In the genomic region with DNA sequence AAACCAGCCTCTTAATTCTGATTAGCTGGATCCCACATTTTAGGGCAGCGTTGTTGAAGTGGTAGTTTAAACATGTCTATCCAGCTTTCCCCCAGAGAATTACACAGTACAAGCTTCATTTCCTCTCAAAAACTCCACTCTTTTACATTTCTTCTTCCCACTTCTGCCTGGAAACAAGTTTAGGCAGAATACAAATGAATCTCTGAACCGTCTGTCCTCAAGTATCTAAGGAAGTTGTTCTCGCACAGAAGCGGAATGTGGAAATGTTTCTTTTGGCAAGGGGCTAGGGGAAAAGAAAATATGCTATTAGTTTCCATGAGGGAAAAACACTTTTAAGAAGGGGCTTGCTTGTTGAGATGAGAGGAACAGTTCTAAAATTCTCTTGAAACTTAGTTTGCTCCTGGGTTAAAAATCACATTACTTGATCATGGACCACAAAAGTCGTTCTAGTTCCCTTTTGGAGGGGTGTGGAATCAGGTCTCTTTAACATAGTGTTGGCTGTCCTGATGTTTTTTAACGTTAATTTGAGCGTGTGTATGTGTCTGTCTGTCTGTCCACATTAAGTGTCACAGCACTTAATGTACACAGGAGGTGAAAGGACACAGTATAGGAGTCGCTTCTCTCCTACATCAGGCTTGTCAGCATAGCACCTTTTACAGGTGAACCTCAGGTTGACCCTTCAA, we compare ENCODE assay signal across 8 mouse cellular contexts. TPM values are rescaled to one million over a fixed set of nuclear protein-coding genes. Genes with fewer than 3 reads are reported as not detected.
DNase-seq lines count a peak whose midpoint lies in the region; ATAC-seq and TF ChIP-seq lines count a peak whose summit lies in the region.

No protein-coding gene starts in this region.

- H3K4me1 ChIP-seq in cerebellum, adult 2 months (ENCODE audit: control insufficient read depth, insufficient read depth, low read length), result no peaks in the 10 kb centered on the region; the same call in 1 of the 2 replicates
- no peaks in the 10 kb centered on the region for H3K4me1 ChIP-seq in cortical plate, adult 2 months (ENCODE audit: control insufficient read depth, insufficient read depth, low read length)
- peaks cover 8% of the 10 kb centered on the region; the same call in 1 of the 2 replicates for H3K4me1 ChIP-seq in hindbrain, embryonic 12.5 days

- peak overlapping the region; percentile 71 for H3K4me2 ChIP-seq in hindbrain, embryonic 12.5 days (replicated peaks)

- H3K27ac ChIP-seq in cerebellum, adult 2 months (ENCODE audit: insufficient read depth, low read length), result peak overlapping the region; percentile 83
- H3K27ac ChIP-seq in cortical plate, adult 2 months (ENCODE audit: insufficient read depth, low read length), result peak overlapping the region; percentile 91
- H3K27ac ChIP-seq in hindbrain, embryonic 12.5 days, result peak overlapping the region; percentile 100

- no peaks in the 10 kb centered on the region for H3K27me3 ChIP-seq in cerebellum, adult 2 months (ENCODE audit: control insufficient read depth, insufficient read depth, low read length)
- H3K27me3 ChIP-seq in hindbrain, embryonic 12.5 days, result no peaks in the 10 kb centered on the region

- no peaks in the 10 kb centered on the region for H3K9me3 ChIP-seq in hindbrain, embryonic 12.5 days (replicated peaks)

- no peak for TF ChIP-seq POLR2A in cerebellum, adult 2 months (IDR thresholded peaks at IDR 0.05; ENCODE audit: borderline replicate concordance, insufficient read depth, low read length)
- no peak for TF ChIP-seq POLR2A in cortical plate, adult 2 months (IDR thresholded peaks at IDR 0.05; ENCODE audit: extremely low read depth, insufficient read depth, low read length)

- no peak for ATAC-seq in hindbrain, embryonic 12.5 days (ENCODE audit: low FRiP score)
- peak; percentile 4 for ATAC-seq in megakaryocyte, adult 5-6 weeks (ENCODE audit: poor library complexity, severe bottlenecking)

- no peak for DNase-seq in cerebellum, adult 2 months
- no peak for DNase-seq in cerebellum, postnatal 25 days
- DNase-seq in left cerebral cortex, adult 18-20 months (ENCODE audit: low spot score in 2 of 2), result no peak
- DNase-seq in layer of hippocampus, adult 11-12 months (ENCODE audit: low spot score), result no peak
- no peak for DNase-seq in embryo, embryonic 10.5 days (ENCODE audit: low spot score)

- 15% methylated on average over 8 of the region's 8 CpGs for WGBS in cerebellum, adult 2 months
- 31% methylated on average over 8 of the region's 8 CpGs for WGBS in hindbrain, embryonic 12.5 days

- no peaks in the 10 kb centered on the region for H3K36me3 ChIP-seq in hindbrain, embryonic 12.5 days

- TF ChIP-seq CTCF in cerebellum, adult 2 months (IDR thresholded peaks at IDR 0.05; ENCODE audit: borderline replicate concordance, insufficient read depth, low read depth, low read length), result no peak
- no peak for TF ChIP-seq CTCF in cortical plate, adult 2 months (IDR thresholded peaks at IDR 0.05; ENCODE audit: extremely low read depth, insufficient read depth, low read length)

- peak overlapping the region; percentile 72 for H3K4me3 ChIP-seq in cerebellum, adult 2 months (replicated peaks; ENCODE audit: insufficient read depth, low read depth, low read length)
- H3K4me3 ChIP-seq in cortical plate, adult 2 months (ENCODE audit: insufficient read depth, low read length), result peak overlapping the region; percentile 50
- peak overlapping the region; percentile 99 for H3K4me3 ChIP-seq in hindbrain, embryonic 12.5 days

- peak overlapping the region; percentile 68 for H3K9ac ChIP-seq in hindbrain, embryonic 12.5 days

RNA-seq across cellular contexts. Expression of gene Chd2, which starts 17.7 kb away (rescaled TPM):
- polyA plus RNA-seq in cerebellum, adult 2 months (2012; rRNA removed), result 49.2 and 50.5 TPM in 2 replicates
- polyA plus RNA-seq in cortical plate, adult 2 months (2012; rRNA removed), result 31.6 and 33.5 TPM in 2 replicates
- polyA plus RNA-seq in hindbrain, embryonic 12.5 days (2016; fragmentation: Nextera tagmentation; extraction: Ambion mirVana), result 63.6 and 67.9 TPM in 2 replicates
- 51.4 and 54.4 TPM in 2 replicates for total RNA-seq in megakaryocyte, adult 5-6 weeks (2015)
- 88.6 and 119 TPM in 2 replicates for total RNA-seq in megakaryocyte, adult 5-6 weeks (2017)
- total RNA-seq in left cerebral cortex, adult 18-20 months (2021), result 10 to 100 TPM; 50.2 to 57.2 TPM
